Mouse (Mus musculus) CD4-positive helper T cell, adult 2 months (primary cell): ENCODE measurements around the gene Fhit.

Source experiments
- DNase-seq: peaks from one replicate; pipeline ENCODE4 v3.0.0-alpha.2; 2012; ENCODE audit warnings: low read depth, missing footprints, low spot score

The Fhit gene

GRCm38 (mm10) chr14:10526800-10527199 lies 635.0 kb downstream of the Fhit start:
- DNase-seq = peak; percentile 20

- DNase-seq = no peak
Observed at GRCm38 (mm10) chr14:10525786-10526185, 636.0 kb downstream of the Fhit start.

GRCm38 (mm10) chr14:10514026-10514425 lies 647.8 kb downstream of the Fhit start:
- DNase-seq = no peak

- no peak for DNase-seq
Observed at GRCm38 (mm10) chr14:10509252-10509651, 652.6 kb downstream of the Fhit start.

GRCm38 (mm10) chr14:10507560-10507959 lies 654.3 kb downstream of the Fhit start:
- DNase-seq = no peak

- DNase-seq = no peak
Observed at GRCm38 (mm10) chr14:10485798-10486197, 676.0 kb downstream of the Fhit start.

GRCm38 (mm10) chr14:10482851-10483613 lies 678.8 kb downstream of the Fhit start:
- DNase-seq = no peak

GRCm38 (mm10) chr14:10481370-10481769 lies 680.5 kb downstream of the Fhit start:
- no peak for DNase-seq

GRCm38 (mm10) chr14:10480681-10481080 lies 681.2 kb downstream of the Fhit start:
- DNase-seq = no peak

GRCm38 (mm10) chr14:10453001-10453861 lies 708.6 kb downstream of the Fhit start:
- DNase-seq = peak; percentile 95

GRCm38 (mm10) chr14:10452234-10452633 lies 709.6 kb downstream of the Fhit start:
- DNase-seq = no peak

- DNase-seq = no peak
Observed at GRCm38 (mm10) chr14:10445360-10445759, 716.5 kb downstream of the Fhit start.

- DNase-seq = no peak
Observed at GRCm38 (mm10) chr14:10439007-10439749, 722.7 kb downstream of the Fhit start.

- no peak for DNase-seq
Observed at GRCm38 (mm10) chr14:10436193-10436592, 725.6 kb downstream of the Fhit start.

- DNase-seq = no peak
Observed at GRCm38 (mm10) chr14:10432502-10432901, 729.3 kb downstream of the Fhit start.

GRCm38 (mm10) chr14:10430396-10431000 lies 731.3 kb downstream of the Fhit start:
- no peak for DNase-seq

- DNase-seq = no peak
Observed at GRCm38 (mm10) chr14:10423499-10423898, 738.3 kb downstream of the Fhit start.

GRCm38 (mm10) chr14:10422261-10422660 lies 739.6 kb downstream of the Fhit start:
- no peak for DNase-seq

- DNase-seq = no peak
Observed at GRCm38 (mm10) chr14:10415068-10415467, 746.8 kb downstream of the Fhit start.

- no peak for DNase-seq
Observed at GRCm38 (mm10) chr14:10409306-10409962, 752.4 kb downstream of the Fhit start.

GRCm38 (mm10) chr14:10405346-10405745 lies 756.5 kb downstream of the Fhit start:
- DNase-seq = no peak
